Mouse (Mus musculus) liver, embryonic 14.5 days (tissue): ENCODE measurements around the gene Gm9195. TPM values are rescaled to one million over a fixed set of nuclear protein-coding genes. Genes with fewer than 3 reads are reported as not detected.

ENCODE experiments used
- ATAC-seq: fragments of 200-750 bp; cut with Nextera tagmentation; 2 replicates; pipeline ENCODE4 v1.8.0; 2017; ENCODE audit warnings: moderate number of reproducible peaks, mild to moderate bottlenecking, moderate library complexity; ENCODE audit not compliant: insufficient read depth
- DNase-seq, 3 experiments: peaks; one replicate each; pipeline ENCODE4 v3.0.0-alpha.2; 2012 to 2013; ENCODE audit warnings: low read depth in 3 of 3, low spot score in 3 of 3
- H3K27ac ChIP-seq: fragments of 300-500 bp; sonication (generic); 2 replicates; pipeline ENCODE4 v1.5.1; 2014; ENCODE audit warnings: moderate library complexity, mild to moderate bottlenecking, control low read depth, inconsistent platforms
- H3K27me3 ChIP-seq: fragments of 300-500 bp; sonication (generic); 2 replicates; pipeline ENCODE4 v1.6.1; 2014; ENCODE audit warnings: mild to moderate bottlenecking, low read length, moderate library complexity; ENCODE audit not compliant: control insufficient read depth, insufficient read depth
- H3K36me3 ChIP-seq: fragments of 300-500 bp; sonication (generic); replicated peaks from 2 replicates; pipeline ENCODE4 v1.6.1; 2014; ENCODE audit warnings: low read depth; ENCODE audit not compliant: control insufficient read depth, insufficient read depth
- H3K4me1 ChIP-seq, 2 experiments: fragments of 200-500 bp in 1 of 2; fragments of 300-500 bp in 1 of 2; sonication (generic) in 1 of 2; replicated peaks; 2 replicates each; pipeline ENCODE4 v1.6.1; 2012 to 2014; ENCODE audit warnings: antibody characterized with exemption in 1 of 2, inconsistent platforms in 1 of 2, low read length in 1 of 2; ENCODE audit not compliant: control insufficient read depth in 2 of 2, insufficient read depth in 2 of 2
- H3K4me2 ChIP-seq: fragments of 300-500 bp; sonication (generic); 2 replicates; pipeline ENCODE4 v1.6.1; 2014; ENCODE audit warnings: low read depth, mild to moderate bottlenecking, control low read depth, moderate library complexity
- H3K4me3 ChIP-seq, 2 experiments: fragments of 200-500 bp in 1 of 2; fragments of 300-500 bp in 1 of 2; sonication (generic) in 1 of 2; 2 replicates each; pipeline ENCODE4 v1.5.1; 2012 to 2014; ENCODE audit warnings: low read depth in 2 of 2, low read length in 2 of 2, mild to moderate bottlenecking in 2 of 2, control low read depth in 1 of 2, inconsistent platforms in 1 of 2, moderate library complexity in 1 of 2; ENCODE audit not compliant: insufficient read depth in 1 of 2
- H3K9ac ChIP-seq: fragments of 300-500 bp; sonication (generic); replicated peaks from 2 replicates; pipeline ENCODE4 v1.6.1; 2014; ENCODE audit warnings: mild to moderate bottlenecking, control low read depth, moderate library complexity
- H3K9me3 ChIP-seq: fragments of 300-500 bp; sonication (generic); 2 replicates; pipeline ENCODE4 v1.6.1; 2016; ENCODE audit warnings: low read length, mixed read lengths; ENCODE audit not compliant: control insufficient read depth
- CTCF ChIP-seq: IDR thresholded peaks from 2 replicates; pipeline ENCODE4 v1.5.1; 2016; ENCODE audit warnings: antibody characterized with exemption, low read depth, control low read depth
- EP300 ChIP-seq: IDR thresholded peaks from 2 replicates; pipeline ENCODE4 v1.6.1; 2016; ENCODE audit warnings: antibody characterized with exemption, low read depth
- WGBS: fragments of 180-500 bp; shearing (Covaris S2); extraction: QIAGEN DNeasy Blood & Tissue Kit; methylation state at CpG from one replicate; pipeline ENCODE4 v1.1.7; 2014; ENCODE audit not compliant: insufficient replicate concordance; 5-methylcytosine and 5-hydroxymethylcytosine counted together
- polyA plus RNA-seq, 2 experiments: library from polyadenylated mRNA; depleted of rRNA in 1 of 2; stranded (reverse) in 1 of 2; unstranded in 1 of 2; fragments of >200 nt; fragmentation: Nextera tagmentation in 1 of 2; extraction: Ambion mirVana in 1 of 2; gene quantifications; 2 replicates each; pipeline versions ENCODE4 v1.2.1 to v1.2.3; 2012 to 2014

The Gm9195 gene
- polyA plus RNA-seq, 2 experiments: not detected

- no peak overlapping the region for H3K9ac ChIP-seq
- H3K9me3 ChIP-seq: no peaks in the 10 kb centered on the region
- ATAC-seq: no peak
- no peak overlapping the region for H3K27ac ChIP-seq
- H3K4me2 ChIP-seq: no peak overlapping the region
- no peaks in the 10 kb centered on the region for H3K36me3 ChIP-seq
- no peaks in the 10 kb centered on the region for H3K27me3 ChIP-seq
- TF ChIP-seq EP300: no peak
- TF ChIP-seq CTCF: no peak
- 40% methylated on average over 2 of the region's 2 CpGs for WGBS
- H3K4me3 ChIP-seq: no peak overlapping the region
- DNase-seq: no peak
- no peaks in the 10 kb centered on the region for H3K4me1 ChIP-seq
Measured at GRCm38 (mm10) chr14:72519561-72519960, 27.9 kb upstream of the Gm9195 start.

GRCm38 (mm10) chr14:72518786-72519185 lies 27.1 kb upstream of the Gm9195 start:
- no peak overlapping the region for H3K4me3 ChIP-seq
- DNase-seq (no peak), ATAC-seq (no peak)
- H3K27me3 ChIP-seq: no peaks in the 10 kb centered on the region
- H3K4me1 ChIP-seq: no peaks in the 10 kb centered on the region
- H3K9ac ChIP-seq: no peak overlapping the region
- H3K4me2 ChIP-seq: no peak overlapping the region
- WGBS: 45% methylated on average over 6 of the region's 6 CpGs
- TF ChIP-seq EP300 (no peak), CTCF (no peak)
- H3K27ac ChIP-seq: no peak overlapping the region
- H3K36me3 ChIP-seq: no peaks in the 10 kb centered on the region
- H3K9me3 ChIP-seq: no peaks in the 10 kb centered on the region

GRCm38 (mm10) chr14:72516376-72516775 lies 24.7 kb upstream of the Gm9195 start:
- H3K27me3 ChIP-seq: no peaks in the 10 kb centered on the region
- H3K4me1 ChIP-seq: no peaks in the 10 kb centered on the region
- H3K27ac ChIP-seq: no peak overlapping the region
- no peak overlapping the region for H3K9ac ChIP-seq
- H3K4me2 ChIP-seq: no peak overlapping the region
- no peaks in the 10 kb centered on the region for H3K9me3 ChIP-seq
- H3K36me3 ChIP-seq: no peaks in the 10 kb centered on the region
- 18% methylated on average over 5 of the region's 5 CpGs for WGBS
- TF ChIP-seq EP300 (no peak), CTCF (peak; percentile 57)
- no peak overlapping the region for H3K4me3 ChIP-seq
- DNase-seq (no peak), ATAC-seq (no peak)

GRCm38 (mm10) chr14:72506723-72507420 lies 15.2 kb upstream of the Gm9195 start:
- no peaks in the 10 kb centered on the region for H3K9me3 ChIP-seq
- peak overlapping the region in 1 of 2 experiments; percentile 16; a peak in 2 of 4 replicates for H3K4me3 ChIP-seq
- H3K27ac ChIP-seq: no peak overlapping the region
- ATAC-seq (no peak), DNase-seq (no peak)
- H3K4me1 ChIP-seq: peaks cover 0 to 5% of the 10 kb centered on the region in 2 experiments; a peak in 1 of 4 replicates
- TF ChIP-seq EP300 (no peak), CTCF (no peak)
- H3K27me3 ChIP-seq: no peaks in the 10 kb centered on the region
- no peaks in the 10 kb centered on the region for H3K36me3 ChIP-seq
- H3K4me2 ChIP-seq: peak overlapping the region; percentile 14
- no peak overlapping the region for H3K9ac ChIP-seq
- 18% methylated on average over 11 of the region's 11 CpGs for WGBS

DNA sequence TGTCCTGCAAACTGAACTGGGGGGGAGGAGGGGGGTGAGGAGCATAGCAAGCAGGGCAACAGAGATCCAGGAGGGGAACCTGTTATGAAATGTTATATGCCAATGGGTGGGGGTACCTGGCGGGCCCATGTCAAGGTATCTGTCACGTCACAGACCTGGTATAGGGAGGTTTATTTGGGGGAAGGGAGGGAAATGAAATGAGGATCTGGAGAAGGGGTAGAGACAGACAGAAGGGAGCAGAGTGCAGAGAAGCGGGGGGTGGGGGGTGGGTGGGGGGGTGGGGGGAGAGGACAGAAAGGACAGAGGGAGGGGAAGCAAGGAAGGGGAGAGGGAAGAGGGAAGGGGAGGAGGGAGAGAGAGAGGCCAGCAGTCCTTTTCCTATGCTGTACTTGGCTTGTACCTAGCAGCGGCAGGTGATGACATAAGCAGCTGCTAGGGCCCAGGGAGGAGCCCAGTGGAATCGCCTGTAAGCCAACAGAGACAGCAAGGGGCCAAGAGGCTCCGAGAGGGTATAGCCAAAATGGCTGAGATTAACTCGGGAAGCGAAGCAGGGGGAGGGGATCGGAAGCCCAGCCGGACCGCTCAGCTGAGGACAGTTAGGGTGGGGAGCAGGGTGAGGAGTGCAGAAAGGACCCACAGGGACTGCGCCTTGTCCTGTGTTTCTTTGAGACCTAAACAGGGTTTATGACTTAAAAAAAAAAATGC lies 14.5 kb upstream of the Gm9195 start:
- DNase-seq: no peak

More for the DNA sequence above, 14.5 kb upstream of the Gm9195 start:
- no peaks in the 10 kb centered on the region for H3K27me3 ChIP-seq
- no peaks in the 10 kb centered on the region for H3K9me3 ChIP-seq
- no peak overlapping the region for H3K9ac ChIP-seq
- peaks cover 0 to 5% of the 10 kb centered on the region in 2 experiments; a peak in 1 of 4 replicates for H3K4me1 ChIP-seq
- peak overlapping the region; percentile 14 for H3K4me2 ChIP-seq
- H3K36me3 ChIP-seq: no peaks in the 10 kb centered on the region
- ATAC-seq: no peak
- H3K27ac ChIP-seq: no peak overlapping the region
- TF ChIP-seq CTCF (no peak), EP300 (no peak)
- 11% methylated on average over 12 of the region's 12 CpGs for WGBS
- peak overlapping the region in 1 of 2 experiments; percentile 16; a peak in 2 of 4 replicates for H3K4me3 ChIP-seq
